Mouse (Mus musculus): Measurements from ENCODE around the gene Pnkp.

Pnkp gene

GRCm38 (mm10) chr7:44853065-44853464 is 3.9 kb upstream of the Pnkp start:
- no peak for DNase-seq (ENCODE audit: low spot score)

DNA sequence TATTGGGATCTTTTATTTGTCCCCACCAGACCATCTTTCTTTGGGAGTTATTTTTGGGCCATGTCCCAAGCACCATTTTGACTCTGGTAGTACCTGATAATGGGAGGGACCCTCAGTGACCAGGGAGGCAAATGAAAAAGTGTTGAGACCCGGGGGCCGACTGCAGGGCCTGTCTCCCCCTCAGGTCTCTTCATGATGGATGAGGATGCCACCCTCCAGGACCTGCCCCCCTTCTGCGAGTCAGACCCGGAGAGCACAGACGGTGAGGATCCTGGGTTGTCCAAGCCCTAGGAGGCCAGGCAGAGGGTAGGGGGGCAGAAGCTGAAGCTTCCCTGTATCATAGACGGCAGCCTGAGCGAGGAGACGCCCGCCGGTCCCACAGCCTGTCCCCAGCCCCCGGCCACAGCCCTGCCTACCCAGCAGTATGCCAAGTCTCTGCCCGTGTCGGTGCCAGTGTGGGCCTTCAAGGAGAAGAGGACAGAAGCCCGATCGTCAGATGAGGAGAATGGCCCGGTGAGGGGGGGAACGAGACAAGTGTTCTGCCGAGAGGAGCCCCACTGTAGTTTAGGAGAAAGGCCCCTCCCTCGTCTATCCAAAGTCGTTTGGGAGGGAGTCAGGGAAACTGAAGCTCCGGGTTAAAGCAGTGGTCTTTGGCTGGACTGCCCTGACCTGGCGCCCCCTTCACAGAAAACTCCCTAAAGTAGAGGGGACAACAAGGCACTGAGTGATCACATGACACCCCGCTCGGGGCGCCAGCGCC is 3.2 kb upstream of the Pnkp start:
- DNase-seq (ENCODE audit: low spot score): no peak

GRCm38 (mm10) chr7:44854356-44855031 is 2.4 kb upstream of the Pnkp start:
- peak; percentile 71 for DNase-seq (ENCODE audit: low spot score)

DNA sequence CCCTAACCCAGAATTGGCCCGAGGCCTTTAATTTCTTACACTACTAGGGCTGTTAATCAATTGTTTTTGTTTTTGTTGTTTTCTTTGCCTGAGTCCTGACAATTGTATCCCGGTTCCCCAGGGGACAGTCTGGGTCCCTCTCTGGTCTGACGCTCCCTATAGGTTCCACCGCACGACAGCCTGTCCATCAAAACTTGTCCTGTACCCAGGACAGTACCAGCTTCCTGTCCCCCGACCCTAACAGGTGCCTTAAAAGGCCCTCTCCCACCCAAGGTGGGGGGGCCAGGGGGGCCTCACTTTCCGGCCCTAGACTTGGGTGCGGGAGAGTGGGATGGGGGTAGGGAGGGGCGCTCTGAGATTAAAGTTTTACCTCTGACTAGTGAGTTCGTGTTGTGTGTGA is 1.9 kb upstream of the Pnkp start:
- no peak for DNase-seq (ENCODE audit: low spot score)

GRCm38 (mm10) chr7:44856265-44856916 is 548 bp upstream of the Pnkp start:
- peak; percentile 20 for DNase-seq (ENCODE audit: low spot score)

GRCm38 (mm10) chr7:44857905-44858304 is 966 bp downstream of the Pnkp start:
- no peak for DNase-seq (ENCODE audit: low spot score)

GRCm38 (mm10) chr7:44859896-44860295 is 3.0 kb downstream of the Pnkp start:
- no peak for DNase-seq (ENCODE audit: low spot score)

DNA sequence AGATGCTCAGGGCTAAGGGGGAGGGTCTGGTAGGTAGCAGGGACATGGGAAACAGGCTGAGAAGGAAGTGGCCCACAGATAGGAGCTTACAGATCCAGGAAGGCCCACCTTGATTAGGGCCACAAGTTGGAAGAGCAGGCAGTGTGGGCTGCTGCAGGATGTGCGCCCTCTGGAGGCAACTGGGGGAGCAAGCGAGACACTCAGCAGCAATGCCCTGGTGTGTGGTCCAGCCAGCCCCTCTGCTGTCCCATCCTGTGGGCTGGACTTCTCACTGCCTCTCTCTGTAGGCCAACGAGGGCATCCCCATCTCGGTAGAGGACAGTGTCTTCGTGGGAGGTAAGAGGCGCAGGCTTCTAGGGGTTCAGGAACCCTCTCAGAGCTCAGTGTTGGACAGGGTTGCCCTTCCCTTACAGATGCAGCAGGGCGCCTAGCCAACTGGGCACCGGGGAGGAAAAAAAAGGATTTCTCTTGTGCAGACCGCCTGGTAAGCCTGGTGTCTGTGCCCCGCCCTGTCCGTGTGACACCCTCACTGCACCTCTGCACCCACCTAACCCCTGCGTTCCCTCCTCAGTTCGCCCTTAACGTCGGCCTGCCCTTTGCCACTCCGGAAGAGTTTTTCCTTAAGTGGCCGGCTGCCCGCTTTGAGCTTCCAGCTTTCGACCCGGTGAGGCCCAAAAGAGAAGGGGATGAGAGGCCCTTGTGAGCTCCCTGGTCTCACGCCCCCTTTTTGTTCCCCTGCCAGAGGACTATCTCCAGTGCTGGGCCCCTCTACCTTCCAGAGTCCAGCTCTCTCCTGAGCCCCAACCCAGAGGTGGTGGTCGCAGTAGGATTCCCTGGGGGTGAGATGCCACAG is 3.9 kb downstream of the Pnkp start:
- peak; percentile 50 for DNase-seq (ENCODE audit: low spot score)

DNA sequence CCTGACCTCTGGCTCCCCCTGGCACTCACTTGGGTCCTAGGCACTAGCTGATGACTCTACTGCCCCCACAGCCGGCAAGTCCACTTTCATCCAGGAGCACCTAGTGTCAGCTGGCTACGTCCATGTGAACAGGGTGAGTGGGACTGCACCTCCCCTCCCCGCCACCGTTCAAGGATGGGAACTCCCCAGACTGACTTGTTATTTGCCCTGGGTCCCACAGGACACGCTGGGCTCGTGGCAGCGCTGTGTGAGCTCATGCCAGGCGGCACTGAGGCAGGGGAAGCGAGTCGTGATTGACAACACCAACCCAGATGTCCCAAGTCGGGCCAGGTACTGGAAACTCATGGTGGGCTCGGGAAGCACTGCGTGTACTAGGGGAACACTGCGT is 4.5 kb downstream of the Pnkp start:
- no peak for DNase-seq (ENCODE audit: low spot score)

GRCm38 (mm10) chr7:44862434-44862833 is 5.5 kb downstream of the Pnkp start:
- DNase-seq (ENCODE audit: low spot score): no peak

- no peak for DNase-seq (ENCODE audit: low spot score)
These were observed 6.3 kb downstream of the Pnkp start for GRCm38 (mm10) chr7:44863210-44863609.

GRCm38 (mm10) chr7:44863982-44864494 is 7.1 kb downstream of the Pnkp start:
- no peak for DNase-seq (ENCODE audit: low spot score)

- no peak for DNase-seq (ENCODE audit: low spot score)
These were observed 7.9 kb downstream of the Pnkp start for GRCm38 (mm10) chr7:44864595-44865542.

DNA sequence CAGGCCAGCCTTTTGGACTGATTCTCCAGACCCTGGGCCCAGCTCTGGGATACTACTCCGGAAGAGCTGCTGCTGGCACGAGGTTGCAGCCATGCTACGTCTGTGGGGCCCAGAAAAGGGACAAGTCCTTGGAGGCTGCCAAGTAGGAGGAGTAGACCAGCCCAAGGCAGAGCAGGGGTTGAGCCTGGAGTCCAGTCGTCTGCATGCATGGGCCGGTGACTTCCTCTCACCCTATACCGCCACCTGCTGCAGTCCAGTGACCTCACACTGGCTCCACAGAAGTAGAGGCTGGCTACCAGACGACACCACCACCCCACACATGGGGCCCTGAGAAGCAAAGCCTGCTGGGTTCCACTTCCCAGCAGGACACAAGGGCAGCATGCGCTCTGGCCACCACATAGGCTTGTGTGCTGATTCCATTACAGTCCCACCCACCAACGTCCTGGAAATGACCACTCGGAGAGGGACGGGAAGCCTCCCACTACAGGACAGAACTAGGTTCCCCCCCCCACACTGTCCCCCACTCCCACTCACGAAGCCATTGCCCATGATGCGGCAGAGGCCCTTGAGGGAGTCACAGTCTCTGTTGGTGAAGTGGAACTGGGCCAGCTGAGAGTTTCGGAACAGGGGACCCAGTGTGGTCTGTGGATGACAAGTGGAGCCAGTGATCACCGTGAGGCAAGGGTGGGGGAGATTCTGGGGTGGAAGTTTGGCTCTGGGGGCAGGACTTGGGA is 9.5 kb downstream of the Pnkp start:
- DNase-seq (ENCODE audit: low spot score): no peak

DNA sequence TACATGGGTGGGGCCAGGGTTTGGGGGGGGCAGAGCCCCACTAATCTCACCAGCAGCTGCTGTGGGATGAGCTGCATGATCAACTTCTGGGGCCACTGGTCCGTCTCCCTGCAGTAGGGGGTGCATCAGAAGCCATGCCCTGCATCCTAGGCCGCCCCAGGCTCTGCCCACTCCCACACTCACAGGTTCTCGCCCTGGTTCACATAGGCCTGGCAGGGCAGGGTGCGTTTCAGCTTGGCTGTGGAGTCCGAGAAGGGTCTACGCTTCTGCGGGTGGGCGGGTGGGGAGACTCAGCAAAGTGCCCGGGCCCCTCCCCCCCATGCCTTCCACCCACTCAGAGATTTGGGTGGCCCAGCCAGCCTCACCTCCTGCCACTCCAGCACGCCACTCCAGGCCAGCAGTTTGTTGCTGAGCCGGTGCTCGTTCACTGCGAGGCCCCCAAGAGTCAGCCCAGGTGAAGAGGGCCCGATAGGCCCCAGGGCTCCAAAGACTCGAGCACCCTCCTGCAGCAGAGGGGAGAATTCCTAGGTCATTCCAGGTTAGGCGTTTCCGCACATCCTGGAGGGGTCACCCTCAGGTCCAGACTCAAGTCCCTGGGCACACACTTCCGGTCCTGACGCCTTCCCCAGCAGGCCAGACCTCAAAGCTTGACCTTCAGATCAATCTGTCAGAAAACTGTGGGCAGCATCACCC is 10.2 kb downstream of the Pnkp start:
- no peak for DNase-seq (ENCODE audit: low spot score)

- no peak for DNase-seq (ENCODE audit: low spot score)
These were observed 10.9 kb downstream of the Pnkp start for GRCm38 (mm10) chr7:44867802-44868201.

GRCm38 (mm10) chr7:44868465-44868864 is 11.5 kb downstream of the Pnkp start:
- no peak for DNase-seq (ENCODE audit: low spot score)

DNA sequence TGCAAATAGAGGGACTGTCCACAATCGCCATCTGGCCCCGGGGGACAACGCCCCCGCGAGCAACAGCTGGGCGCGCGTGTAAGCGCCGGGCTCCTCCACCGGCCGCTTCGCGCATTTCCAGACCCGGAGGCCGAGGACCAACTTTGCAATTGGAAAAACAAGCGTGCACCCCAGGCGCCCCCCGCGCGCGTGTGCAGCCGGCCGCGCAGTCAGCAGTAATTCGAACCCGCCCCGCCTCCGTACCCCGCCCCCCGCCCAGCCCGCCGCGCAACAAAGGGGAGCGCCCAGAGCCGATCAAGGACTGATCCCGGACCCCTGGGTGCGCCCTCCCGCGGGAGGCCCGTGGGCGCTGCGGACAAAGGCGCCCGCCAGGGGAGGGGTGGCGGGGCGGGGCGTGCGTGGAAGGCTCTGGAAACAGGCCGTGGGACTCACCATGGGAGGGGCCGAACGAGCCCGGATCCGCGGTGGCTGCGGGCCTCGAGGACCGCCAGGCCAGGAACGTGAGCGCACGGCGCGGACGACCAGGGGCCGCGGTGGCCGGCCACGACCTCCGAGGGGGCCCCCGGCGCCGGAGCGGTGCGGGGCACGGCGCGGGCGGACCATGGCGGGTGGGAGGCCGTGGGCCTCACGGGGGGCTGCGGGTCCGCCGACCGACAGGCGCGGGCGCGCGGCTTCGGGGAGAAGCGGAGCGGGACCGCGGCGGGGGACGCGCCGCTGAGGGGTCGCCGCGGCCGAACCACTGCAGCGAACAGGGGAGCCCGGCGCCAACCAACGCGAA is 12.2 kb downstream of the Pnkp start:
- no peak for DNase-seq (ENCODE audit: low spot score)

Data from T-cell, adult 2 months (primary cell).